Mouse (Mus musculus) mouse embryonic stem cell (cell line): ENCODE measurements around the gene Gm11937.
"Not testable (repeated sequence)": the region's sequence is repeated elsewhere in the genome, so short reads cannot be mapped to it uniquely, and the experiment has no call there.

Experiments used
- in situ Hi-C, 2 experiments: fragments of 300-500 bp; cut with MboI; formaldehyde crosslinking; loops; 1 replicate in 1 of 2; 3 replicates in 1 of 2; pipeline ENCODE4 v1.14.3; 2019 to 2020; ENCODE audit warnings: low sequenced_read_pairs in 2 of 2, low pct_unique_long_range_greater_than_20kb in 1 of 2, mixed read lengths in 1 of 2; ENCODE audit not compliant: unreplicated experiment in 1 of 2

The Gm11937 gene

DNA sequence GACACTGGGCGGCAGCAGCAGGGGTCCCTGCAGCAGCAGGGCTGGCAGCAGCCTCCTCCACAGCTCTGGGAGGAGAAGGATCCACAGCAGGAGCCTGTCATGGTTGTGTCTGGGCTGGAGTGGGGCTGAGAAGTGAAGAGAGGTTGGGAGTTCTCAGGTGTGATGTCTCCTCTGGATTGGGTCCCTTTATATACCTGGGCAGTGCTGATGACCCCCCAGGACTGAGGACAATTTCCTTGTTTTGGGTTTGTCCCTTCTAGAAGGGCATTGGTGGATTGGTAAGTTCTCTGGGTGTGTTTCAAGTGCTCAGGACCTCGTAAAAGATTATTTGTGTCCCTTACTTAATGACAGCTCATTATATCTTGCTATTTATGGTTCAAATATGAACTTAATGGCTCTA is at the start of gene Gm11937:
TSS of gene Gm11937 (minus strand) at position 101 of the 400 bp plus-strand sequence.
- in situ Hi-C loops: not testable (repeated sequence)

GRCm38 (mm10) chr11:99659256-99659655 is 49.3 kb upstream of the Gm11937 start:
- in situ Hi-C loops: no loop called here

DNA sequence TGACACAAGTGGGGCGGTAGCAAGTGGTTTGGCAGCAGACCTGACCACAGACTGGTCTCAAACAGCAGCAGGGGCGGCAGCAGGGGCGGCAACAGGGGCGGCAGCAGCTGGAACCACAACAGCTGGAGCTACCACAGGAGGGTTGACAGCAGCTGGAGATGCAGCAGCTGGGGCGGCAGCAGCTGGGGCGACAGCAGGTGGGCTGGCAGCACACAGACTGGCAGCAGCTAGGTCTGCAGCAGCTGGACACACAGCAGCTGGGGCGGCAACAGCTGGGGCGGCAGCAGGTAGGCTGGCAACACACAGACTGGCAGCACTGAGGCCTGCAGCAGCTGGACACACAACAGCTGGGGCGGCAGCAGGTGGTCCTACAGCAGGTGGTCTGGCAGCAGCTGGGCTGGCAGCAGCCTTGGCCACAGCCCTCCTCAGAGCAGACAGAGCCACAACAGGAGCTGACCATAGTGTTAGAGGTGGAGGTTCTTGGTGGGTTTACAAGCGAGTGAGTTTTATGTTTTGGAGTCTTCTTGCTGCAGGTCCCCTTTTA is 48.5 kb upstream of the Gm11937 start, which contains the start of gene Gm11563:
TSS of gene Gm11563 (minus strand) at position 494 of the 544 bp plus-strand sequence.
- in situ Hi-C loops: not testable (repeated sequence)

- in situ Hi-C loops: no loop called here
Measured at GRCm38 (mm10) chr11:99657051-99657450, 47.1 kb upstream of the Gm11937 start.

DNA sequence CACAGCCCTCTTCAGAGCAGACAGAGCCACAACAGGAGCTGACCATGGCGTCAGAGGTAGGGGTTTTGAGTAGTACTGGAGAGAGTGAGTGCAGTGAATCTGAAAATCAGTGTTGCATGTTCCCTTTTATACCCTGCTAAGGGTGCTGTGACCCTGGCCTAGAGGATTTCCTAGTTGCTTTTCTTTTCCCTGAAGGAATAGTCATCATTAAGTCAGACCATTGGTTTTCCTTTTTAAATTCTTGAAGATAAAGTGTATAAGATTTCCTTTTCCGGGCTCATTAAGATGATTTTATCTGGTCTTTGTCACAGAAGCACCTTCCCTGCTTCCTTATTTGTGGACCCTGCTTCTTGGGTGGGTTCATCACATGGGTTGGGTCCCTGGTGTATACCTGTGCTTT is 40.1 kb upstream of the Gm11937 start, which contains the start of gene Gm11555:
TSS of gene Gm11555 (minus strand) at position 101 of the 400 bp plus-strand sequence.
- in situ Hi-C loops: no loop called here

GRCm38 (mm10) chr11:99646444-99646843 is 36.5 kb upstream of the Gm11937 start:
- in situ Hi-C loops: no loop called here

GRCm38 (mm10) chr11:99644351-99644750 is 34.4 kb upstream of the Gm11937 start:
- in situ Hi-C loops: no loop called here

DNA sequence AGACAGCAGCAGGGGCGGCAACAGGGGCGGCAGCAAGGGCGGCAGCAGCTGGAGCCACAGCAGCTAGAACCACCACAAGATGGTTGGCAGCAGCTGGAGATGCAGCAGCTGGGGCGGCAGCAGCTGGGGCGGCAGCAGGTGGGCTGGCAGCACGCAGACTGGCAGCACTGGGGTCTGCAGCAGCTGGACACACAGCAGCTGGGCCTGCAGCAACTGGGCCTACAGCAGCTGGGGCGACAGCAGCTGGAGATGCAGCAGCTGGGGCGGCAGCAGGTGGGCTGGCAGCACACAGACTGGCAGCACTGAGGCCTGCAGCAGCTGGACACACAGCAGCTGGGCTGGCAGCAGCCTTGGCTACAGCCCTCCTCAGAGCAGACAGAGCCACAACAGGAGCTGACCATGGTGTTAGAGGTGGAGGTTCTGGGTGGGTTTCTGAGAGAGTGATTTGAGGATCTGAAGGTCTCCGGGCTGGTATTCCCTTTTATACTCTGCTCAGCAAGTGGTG is 33.7 kb upstream of the Gm11937 start, which contains the start of gene Krtap4-7:
TSS of gene Krtap4-7 (minus strand) at position 455 of the 505 bp plus-strand sequence.
- in situ Hi-C loops: not testable (repeated sequence)

GRCm38 (mm10) chr11:99640926-99641325 is 30.9 kb upstream of the Gm11937 start:
- in situ Hi-C loops: no loop called here

DNA sequence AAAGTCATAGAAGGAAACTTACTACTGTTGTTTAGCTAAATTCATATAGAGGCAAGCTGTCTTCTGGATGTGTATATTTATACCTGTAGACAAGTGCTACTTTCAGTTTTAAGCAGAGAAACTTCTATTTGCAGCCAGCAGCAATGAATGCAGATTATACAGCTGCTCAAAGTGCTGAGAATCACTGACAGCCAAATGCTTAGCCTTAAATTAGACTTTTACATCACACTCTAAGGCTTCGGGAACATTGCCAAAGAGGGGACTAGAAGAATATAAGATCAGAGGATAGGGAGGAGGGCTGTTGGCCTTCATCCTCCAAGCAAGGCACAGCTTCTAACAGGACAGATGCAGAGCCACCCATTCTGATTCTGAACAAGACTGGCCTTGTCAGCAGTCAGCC is 27.1 kb upstream of the Gm11937 start:
- in situ Hi-C loops: no loop called here

DNA sequence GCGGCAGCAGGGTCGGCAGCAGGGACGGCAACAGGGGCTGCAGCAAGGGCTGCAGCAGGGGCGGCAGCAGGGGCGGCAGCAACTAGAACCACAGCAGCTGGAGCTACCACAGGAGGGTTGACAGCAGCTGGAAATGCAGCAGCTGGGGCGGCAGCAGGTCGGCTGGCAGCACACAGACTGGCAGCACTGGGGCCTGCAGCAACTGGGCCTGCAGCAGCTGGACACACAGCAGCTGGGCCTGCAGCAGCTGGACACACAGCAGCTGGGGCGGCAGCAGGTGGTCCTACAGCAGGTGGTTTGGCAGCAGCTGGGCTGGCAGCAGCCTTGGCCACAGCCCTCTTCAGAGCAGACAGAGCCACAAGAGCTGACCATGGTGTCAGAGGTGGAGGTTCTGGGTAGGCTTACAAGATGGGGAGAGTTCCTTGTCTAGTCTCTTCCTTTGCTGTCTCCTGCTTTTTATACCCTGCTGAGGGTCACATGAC is 24.7 kb upstream of the Gm11937 start, which contains the start of gene Krtap4-2:
TSS of gene Krtap4-2 (minus strand) at position 432 of the 482 bp plus-strand sequence.
- in situ Hi-C loops: no loop called here

DNA sequence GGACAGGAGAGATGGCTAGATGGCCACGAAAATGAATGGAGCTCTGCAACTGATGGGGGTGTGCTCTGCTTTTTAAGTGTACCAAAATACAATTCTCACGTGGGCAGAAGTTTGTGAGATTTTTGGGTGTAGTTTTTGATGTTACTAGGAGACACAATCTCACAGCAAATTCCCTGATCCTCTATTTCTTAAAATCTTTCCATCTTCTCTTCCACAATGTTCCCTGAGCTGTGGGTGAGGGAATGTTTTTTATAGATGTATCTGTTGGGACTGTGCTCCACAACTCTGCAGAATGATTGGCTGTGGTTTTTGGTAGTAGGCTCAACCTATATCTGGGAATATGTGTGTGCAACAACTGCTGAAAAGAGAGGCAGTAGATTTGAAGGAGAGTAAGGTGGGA is 23.3 kb upstream of the Gm11937 start:
- in situ Hi-C loops: no loop called here

DNA sequence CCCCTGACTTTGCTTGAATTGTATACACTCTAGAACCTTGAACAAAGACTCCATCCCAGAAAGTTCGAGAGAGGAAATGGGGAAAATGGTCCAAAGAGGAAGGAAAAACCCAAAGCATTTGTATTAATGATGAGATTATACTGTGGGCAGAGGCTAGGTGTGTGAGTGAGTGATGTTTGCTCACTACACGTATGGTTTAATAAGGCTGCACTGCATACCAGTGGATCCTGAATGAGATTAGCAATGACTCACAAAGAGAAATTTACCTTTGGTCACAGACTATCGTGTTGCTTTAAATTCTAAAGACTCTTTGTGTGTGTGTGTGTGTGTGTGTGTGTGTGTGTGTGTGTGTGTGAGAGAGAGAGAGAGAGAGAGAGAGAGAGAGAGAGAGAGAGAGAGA is 20.9 kb upstream of the Gm11937 start:
- in situ Hi-C loops: no loop called here

DNA sequence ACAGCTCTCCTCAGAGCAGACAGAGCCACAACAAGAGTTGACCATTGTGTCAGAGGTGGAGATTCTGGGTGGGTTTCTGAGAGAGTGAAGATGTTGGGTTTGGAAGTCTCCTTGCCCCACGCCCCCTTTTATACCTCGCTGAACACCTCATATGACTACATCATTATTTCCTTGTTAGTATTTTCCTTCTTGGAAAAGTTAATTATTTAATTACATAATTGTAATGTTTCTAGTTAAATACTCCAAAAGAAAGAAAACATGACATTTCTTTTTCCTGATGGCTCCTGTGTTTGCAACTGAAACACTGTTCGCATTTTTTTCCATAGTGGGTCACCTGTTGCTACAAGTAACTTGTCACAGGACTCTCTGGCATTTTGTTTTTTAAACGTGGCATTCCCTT is 18.1 kb upstream of the Gm11937 start, which contains the start of gene Krtap4-1:
TSS of gene Krtap4-1 (minus strand) at position 101 of the 400 bp plus-strand sequence.
- in situ Hi-C loops: no loop called here

DNA sequence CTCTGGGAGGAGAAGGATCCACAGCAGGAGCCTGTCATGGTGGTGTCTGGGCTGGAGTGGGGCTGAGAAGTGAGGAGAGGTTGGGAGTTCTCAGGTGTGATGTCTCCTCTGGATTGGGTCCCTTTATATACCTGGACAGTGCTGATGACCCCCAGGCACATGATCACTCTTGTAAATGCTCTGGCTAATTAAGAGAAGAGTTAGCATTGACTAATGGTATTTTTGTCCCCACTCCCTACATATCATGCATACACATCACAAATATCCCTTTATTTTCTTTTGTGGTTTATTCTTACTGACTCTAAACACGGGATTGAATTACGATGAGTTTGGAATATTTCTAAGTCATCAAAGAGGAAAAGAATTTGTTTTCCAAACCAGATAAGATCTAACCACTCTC is 10.3 kb upstream of the Gm11937 start, which contains the start of gene Gm11562:
TSS of gene Gm11562 (minus strand) at position 101 of the 400 bp plus-strand sequence.
- in situ Hi-C loops: no loop called here

DNA sequence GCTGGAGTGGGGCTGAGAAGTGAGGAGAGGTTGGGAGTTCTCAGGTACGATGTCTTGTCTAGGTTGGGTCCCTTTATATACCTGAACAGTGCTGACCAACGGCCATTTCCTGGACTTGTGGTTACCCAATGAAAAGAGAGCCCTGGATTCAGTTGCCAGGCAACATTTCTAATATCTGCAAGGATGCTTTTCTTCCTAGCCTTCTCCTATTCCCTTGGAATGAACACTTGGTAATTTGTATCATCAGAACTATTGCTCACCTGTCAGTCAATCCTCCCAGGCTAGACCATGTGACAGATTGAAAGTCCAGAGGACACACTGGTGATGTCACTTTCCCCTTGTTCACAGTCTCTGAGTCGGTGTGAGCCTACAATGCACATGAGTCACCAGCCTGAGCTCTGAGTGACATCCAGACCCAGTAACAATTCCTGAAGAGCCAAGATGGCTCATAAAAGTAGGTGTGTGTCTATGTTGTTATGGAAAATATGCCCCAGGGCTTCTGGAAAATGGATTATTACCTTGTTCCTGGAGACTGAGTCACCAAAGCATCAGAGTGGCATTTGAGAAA is 4.9 kb upstream of the Gm11937 start, which contains the start of gene Krtap2-4:
TSS of gene Krtap2-4 (minus strand) at position 51 of the 568 bp plus-strand sequence.
- in situ Hi-C loops: no loop called here

- in situ Hi-C loops: no loop called here
Measured at GRCm38 (mm10) chr11:99609126-99609525, 863 bp downstream of the Gm11937 start.

DNA sequence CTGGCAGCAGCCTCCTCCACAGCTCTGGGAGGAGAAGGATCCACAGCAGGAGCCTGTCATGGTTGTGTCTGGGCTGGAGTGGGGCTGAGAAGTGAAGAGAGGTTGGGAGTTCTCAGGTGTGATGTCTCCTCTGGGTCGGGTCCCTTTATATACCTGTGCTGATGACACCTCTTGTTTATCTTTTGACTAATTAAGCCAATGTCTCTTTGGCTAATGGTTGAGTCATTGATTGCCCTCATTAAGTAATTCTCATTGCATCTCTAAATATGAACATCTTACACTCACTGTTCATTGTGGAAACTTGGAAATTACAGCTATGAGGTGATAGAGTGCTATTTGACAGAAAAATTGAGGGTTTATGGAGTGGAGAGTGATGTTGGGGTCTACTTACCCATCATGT is 6.8 kb downstream of the Gm11937 start, which contains the start of gene Gm11938:
TSS of gene Gm11938 (minus strand) at position 101 of the 400 bp plus-strand sequence.
- in situ Hi-C loops: not testable (repeated sequence)

DNA sequence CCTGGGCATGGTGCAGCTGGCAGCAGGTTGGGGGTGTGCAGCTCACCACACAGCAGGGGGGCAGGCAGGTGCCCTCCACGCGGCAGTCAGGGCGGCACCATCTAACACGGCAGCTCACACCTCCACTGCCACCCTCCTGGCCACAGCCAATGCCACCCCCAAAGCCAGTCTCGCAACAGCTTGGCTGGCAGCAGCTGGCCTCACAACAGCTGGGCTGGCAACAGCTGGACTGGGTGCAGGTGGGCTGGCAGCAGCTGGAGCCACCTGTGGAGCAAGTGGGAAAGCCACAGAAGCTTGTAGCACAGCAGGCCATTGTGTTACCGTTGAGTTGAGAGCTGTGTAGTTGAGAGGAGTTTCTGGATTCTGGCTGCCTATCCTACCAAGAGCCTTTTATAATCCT is 12.2 kb downstream of the Gm11937 start, which contains the start of gene Krtap9-3:
TSS of gene Krtap9-3 (minus strand) at position 364 of the 400 bp plus-strand sequence.
- in situ Hi-C loops: not testable (repeated sequence)
